Mouse (Mus musculus): Measurements from ENCODE around the gene Zfp385a.
A peak's percentile ranks its signal among the peaks of the same experiment; 100 is the strongest.

Gene Zfp385a

GRCm38 (mm10) chr15:103339961-103340337 lies at the start of gene Zfp385a:
TSS of gene Zfp385a (minus strand) at chr15:103340093.
- no peaks in the 10 kb centered on the region for H3K9me3 ChIP-seq (ENCODE audit: low read length)
- H3K27me3 ChIP-seq (ENCODE audit: insufficient read depth, low read length) = peaks cover 31% of the 10 kb centered on the region
- no peak for TF ChIP-seq CTCF (conservative IDR thresholded peaks at IDR 0.05; ENCODE audit: low read length)
- TF ChIP-seq NANOG (IDR thresholded peaks at IDR 0.05; ENCODE audit: borderline replicate concordance, low read length) = no peak
- no peak for TF ChIP-seq POU5F1 (IDR thresholded peaks at IDR 0.05; ENCODE audit: borderline replicate concordance, low read length)
- peaks cover 17% of the 10 kb centered on the region for H3K36me3 ChIP-seq (ENCODE audit: insufficient read depth, low read length)
- H3K4me1 ChIP-seq (replicated peaks; ENCODE audit: low read depth, low read length) = peaks cover 97% of the 10 kb centered on the region
- H3K4me3 ChIP-seq (replicated peaks; ENCODE audit: low read length) = peak within 1 kb of the TSS; percentile 87

GRCm38 (mm10) chr15:103388556-103389145 lies 48.8 kb upstream of the Zfp385a start:
- Histone ChIP-seq H3K4me3 (replicated peaks; ENCODE audit: low read length) (no peak overlapping the region), H3K9me3 (ENCODE audit: low read length) (no peaks in the 10 kb centered on the region), H3K27me3 (ENCODE audit: insufficient read depth, low read length) (no peaks in the 10 kb centered on the region), H3K4me1 (replicated peaks; ENCODE audit: low read depth, low read length) (peaks cover 10% of the 10 kb centered on the region), H3K36me3 (ENCODE audit: insufficient read depth, low read length) (no peaks in the 10 kb centered on the region)
- no peak for TF ChIP-seq NANOG (IDR thresholded peaks at IDR 0.05; ENCODE audit: borderline replicate concordance, low read length)
- TF ChIP-seq CTCF (conservative IDR thresholded peaks at IDR 0.05; ENCODE audit: low read length) = peak; percentile 21; the same call in 1 of the 2 replicates

- no peaks in the 10 kb centered on the region for H3K36me3 ChIP-seq (ENCODE audit: insufficient read depth, low read length)
- no peak for TF ChIP-seq NANOG (IDR thresholded peaks at IDR 0.05; ENCODE audit: borderline replicate concordance, low read length)
- TF ChIP-seq POU5F1 (IDR thresholded peaks at IDR 0.05; ENCODE audit: borderline replicate concordance, low read length) = no peak
- TF ChIP-seq CTCF (conservative IDR thresholded peaks at IDR 0.05; ENCODE audit: low read length) = no peak
- H3K4me3 ChIP-seq (replicated peaks; ENCODE audit: low read length) = no peak overlapping the region
- H3K4me1 ChIP-seq (replicated peaks; ENCODE audit: low read depth, low read length) = peaks cover 29% of the 10 kb centered on the region
- no peaks in the 10 kb centered on the region for H3K27me3 ChIP-seq (ENCODE audit: insufficient read depth, low read length)
- H3K9me3 ChIP-seq (ENCODE audit: low read length) = no peaks in the 10 kb centered on the region
Measured at GRCm38 (mm10) chr15:103383771-103384488, 44.0 kb upstream of the Zfp385a start.

GRCm38 (mm10) chr15:103382795-103383406 lies 43.0 kb upstream of the Zfp385a start:
- Histone ChIP-seq H3K36me3 (ENCODE audit: insufficient read depth, low read length) (no peaks in the 10 kb centered on the region), H3K9me3 (ENCODE audit: low read length) (no peaks in the 10 kb centered on the region), H3K4me1 (replicated peaks; ENCODE audit: low read depth, low read length) (peaks cover 39% of the 10 kb centered on the region), H3K27me3 (ENCODE audit: insufficient read depth, low read length) (0 out of 2 replicates have a peak, but pooled peaks cover 2% of the 10 kb centered on the region), H3K4me3 (replicated peaks; ENCODE audit: low read length) (no peak overlapping the region)
- TF ChIP-seq NANOG (IDR thresholded peaks at IDR 0.05; ENCODE audit: borderline replicate concordance, low read length) (peak; percentile 60; the same call in 1 of the 2 replicates), POU5F1 (IDR thresholded peaks at IDR 0.05; ENCODE audit: borderline replicate concordance, low read length) (no peak), CTCF (conservative IDR thresholded peaks at IDR 0.05; ENCODE audit: low read length) (no peak)

- no peak overlapping the region for H3K4me3 ChIP-seq (replicated peaks; ENCODE audit: low read length)
- no peaks in the 10 kb centered on the region for H3K9me3 ChIP-seq (ENCODE audit: low read length)
- peaks cover 42% of the 10 kb centered on the region for H3K4me1 ChIP-seq (replicated peaks; ENCODE audit: low read depth, low read length)
- H3K36me3 ChIP-seq (ENCODE audit: insufficient read depth, low read length) = no peaks in the 10 kb centered on the region
- TF ChIP-seq NANOG (IDR thresholded peaks at IDR 0.05; ENCODE audit: borderline replicate concordance, low read length) (no peak), CTCF (conservative IDR thresholded peaks at IDR 0.05; ENCODE audit: low read length) (no peak), POU5F1 (IDR thresholded peaks at IDR 0.05; ENCODE audit: borderline replicate concordance, low read length) (no peak)
- 0 out of 2 replicates have a peak, but pooled peaks cover 6% of the 10 kb centered on the region for H3K27me3 ChIP-seq (ENCODE audit: insufficient read depth, low read length)
Measured at GRCm38 (mm10) chr15:103382075-103382474, 42.2 kb upstream of the Zfp385a start.

GRCm38 (mm10) chr15:103378665-103379356 lies 38.9 kb upstream of the Zfp385a start:
- H3K36me3 ChIP-seq (ENCODE audit: insufficient read depth, low read length) = no peaks in the 10 kb centered on the region
- H3K27me3 ChIP-seq (ENCODE audit: insufficient read depth, low read length) = peaks cover 25% of the 10 kb centered on the region
- no peak for TF ChIP-seq CTCF (conservative IDR thresholded peaks at IDR 0.05; ENCODE audit: low read length)
- no peak for TF ChIP-seq NANOG (IDR thresholded peaks at IDR 0.05; ENCODE audit: borderline replicate concordance, low read length)
- TF ChIP-seq POU5F1 (IDR thresholded peaks at IDR 0.05; ENCODE audit: borderline replicate concordance, low read length) = no peak
- H3K4me1 ChIP-seq (replicated peaks; ENCODE audit: low read depth, low read length) = peaks cover 34% of the 10 kb centered on the region
- H3K9me3 ChIP-seq (ENCODE audit: low read length) = no peaks in the 10 kb centered on the region
- no peak overlapping the region for H3K4me3 ChIP-seq (replicated peaks; ENCODE audit: low read length)

GRCm38 (mm10) chr15:103377752-103378664 lies 38.1 kb upstream of the Zfp385a start:
- Histone ChIP-seq H3K27me3 (ENCODE audit: insufficient read depth, low read length) (peaks cover 25% of the 10 kb centered on the region), H3K4me1 (replicated peaks; ENCODE audit: low read depth, low read length) (peaks cover 26% of the 10 kb centered on the region), H3K4me3 (replicated peaks; ENCODE audit: low read length) (no peak overlapping the region), H3K9me3 (ENCODE audit: low read length) (no peaks in the 10 kb centered on the region), H3K36me3 (ENCODE audit: insufficient read depth, low read length) (no peaks in the 10 kb centered on the region)
- no peak for TF ChIP-seq CTCF (conservative IDR thresholded peaks at IDR 0.05; ENCODE audit: low read length)
- TF ChIP-seq POU5F1 (IDR thresholded peaks at IDR 0.05; ENCODE audit: borderline replicate concordance, low read length) = no peak
- TF ChIP-seq NANOG (IDR thresholded peaks at IDR 0.05; ENCODE audit: borderline replicate concordance, low read length) = no peak

Data from E14TG2a.4 (cell line).